Mouse (Mus musculus) limb, embryonic 12.5 days (tissue): ENCODE data around the gene AW209491. TPM values are rescaled to one million over a fixed set of nuclear protein-coding genes. Genes with fewer than 3 reads are reported as not detected.

Source experiments
- ATAC-seq: fragments of 200-750 bp; cut with Nextera tagmentation; 2 replicates; pipeline ENCODE4 v1.8.0; 2017; ENCODE audit warnings: low read depth, moderate TSS enrichment; ENCODE audit not compliant: insufficient number of reproducible peaks, insufficient read depth, low FRiP score, low TSS enrichment
- H3K27ac ChIP-seq: fragments of 300-500 bp; sonication (generic); 2 replicates; pipeline ENCODE4 v1.5.1; 2016; ENCODE audit warnings: mild to moderate bottlenecking, moderate library complexity
- H3K27me3 ChIP-seq: fragments of 300-500 bp; sonication (generic); 2 replicates; pipeline ENCODE4 v1.6.1; 2016; ENCODE audit warnings: mild to moderate bottlenecking, moderate library complexity
- H3K36me3 ChIP-seq: fragments of 300-500 bp; sonication (generic); 2 replicates; pipeline ENCODE4 v1.6.1; 2016; ENCODE audit warnings: mild to moderate bottlenecking, moderate library complexity
- H3K4me1 ChIP-seq: fragments of 300-500 bp; sonication (generic); replicated peaks from 2 replicates; pipeline ENCODE4 v1.6.1; 2016
- H3K4me2 ChIP-seq: fragments of 300-500 bp; sonication (generic); 2 replicates; pipeline ENCODE4 v1.6.1; 2016; ENCODE audit warnings: mild to moderate bottlenecking, moderate library complexity
- H3K4me3 ChIP-seq: fragments of 300-500 bp; sonication (generic); replicated peaks from 2 replicates; pipeline ENCODE4 v1.5.1; 2016; ENCODE audit warnings: mild to moderate bottlenecking
- H3K9ac ChIP-seq: fragments of 300-500 bp; sonication (generic); replicated peaks from 2 replicates; pipeline ENCODE4 v1.6.1; 2016; ENCODE audit warnings: mild to moderate bottlenecking, moderate library complexity
- H3K9me3 ChIP-seq: fragments of 300-500 bp; sonication (generic); 2 replicates; pipeline ENCODE4 v1.6.1; 2016; ENCODE audit warnings: mild to moderate bottlenecking, moderate library complexity
- WGBS: fragments of 180-500 bp; shearing (Covaris S2); methylation state at CpG from one replicate; pipeline ENCODE4 v1.1.7; 2016; 5-methylcytosine and 5-hydroxymethylcytosine counted together
- polyA plus RNA-seq: library from polyadenylated mRNA; unstranded; fragments of >200 nt; fragmentation: Nextera tagmentation; extraction: Ambion mirVana; gene quantifications from 2 replicates; pipeline ENCODE4 v1.2.1, GENCODE M21; 2016

Gene AW209491
- 33.2 and 34.2 TPM in 2 replicates for polyA plus RNA-seq

GRCm38 (mm10) chr13:14629726-14630641 is at the start of gene AW209491:
AW209491 (plus strand) TSS chr13:14630154.
- WGBS, result 1% methylated on average over 29 of the region's 29 CpGs
- Histone ChIP-seq H3K27me3 (no peaks in the 10 kb centered on the region), H3K4me2 (peak within 1 kb of the TSS; percentile 67), H3K4me1 (peaks cover 8% of the 10 kb centered on the region), H3K36me3 (peaks cover 35% of the 10 kb centered on the region), H3K9me3 (no peaks in the 10 kb centered on the region), H3K4me3 (peak within 1 kb of the TSS; percentile 70), H3K9ac (peak within 1 kb of the TSS; percentile 77), H3K27ac (peak within 1 kb of the TSS; percentile 84)
- peak; percentile 93 for ATAC-seq

GRCm38 (mm10) chr13:14580392-14580791 is 49.6 kb upstream of the AW209491 start:
- Histone ChIP-seq H3K4me1 (no peaks in the 10 kb centered on the region), H3K4me2 (no peak overlapping the region), H3K36me3 (no peaks in the 10 kb centered on the region), H3K27ac (no peak overlapping the region), H3K4me3 (no peak overlapping the region), H3K27me3 (no peaks in the 10 kb centered on the region), H3K9ac (no peak overlapping the region), H3K9me3 (peaks cover 3% of the 10 kb centered on the region; the same call in 1 of the 2 replicates)
- 67% methylated on average over 3 of the region's 3 CpGs for WGBS
- no peak for ATAC-seq

GRCm38 (mm10) chr13:14602744-14603143 is 27.2 kb upstream of the AW209491 start:
- no peaks in the 10 kb centered on the region for H3K27me3 ChIP-seq
- H3K4me3 ChIP-seq, result no peak overlapping the region
- no peaks in the 10 kb centered on the region for H3K9me3 ChIP-seq
- no peak for ATAC-seq
- WGBS, result 95% methylated on average over 2 of the region's 2 CpGs
- H3K27ac ChIP-seq, result no peak overlapping the region
- no peaks in the 10 kb centered on the region for H3K4me1 ChIP-seq
- no peak overlapping the region for H3K9ac ChIP-seq
- no peak overlapping the region for H3K4me2 ChIP-seq
- H3K36me3 ChIP-seq, result no peaks in the 10 kb centered on the region

- H3K9ac ChIP-seq, result no peak overlapping the region
- no peak overlapping the region for H3K4me3 ChIP-seq
- ATAC-seq, result no peak
- H3K27ac ChIP-seq, result no peak overlapping the region
- H3K27me3 ChIP-seq, result no peaks in the 10 kb centered on the region
- peaks cover 4% of the 10 kb centered on the region; the same call in 1 of the 2 replicates for H3K4me1 ChIP-seq
- H3K36me3 ChIP-seq, result peaks cover 11% of the 10 kb centered on the region
- no peaks in the 10 kb centered on the region for H3K9me3 ChIP-seq
- H3K4me2 ChIP-seq, result no peak overlapping the region
Measured at GRCm38 (mm10) chr13:14607616-14608015, 22.3 kb upstream of the AW209491 start.

GRCm38 (mm10) chr13:14612463-14612862 is 17.5 kb upstream of the AW209491 start:
- Histone ChIP-seq H3K9ac (peak overlapping the region; percentile 81), H3K4me1 (peaks cover 4% of the 10 kb centered on the region; the same call in 1 of the 2 replicates), H3K9me3 (no peaks in the 10 kb centered on the region), H3K4me3 (peak overlapping the region; percentile 86), H3K27me3 (no peaks in the 10 kb centered on the region), H3K36me3 (peaks cover 23% of the 10 kb centered on the region), H3K27ac (0 out of 2 replicates have a peak overlapping the region, but pooled peaks have one; percentile 53), H3K4me2 (peak overlapping the region; percentile 58)
- WGBS, result 9% methylated on average over 10 of the region's 10 CpGs
- ATAC-seq, result peak; percentile 39

GRCm38 (mm10) chr13:14612926-14613529 is 16.9 kb upstream of the AW209491 start, which contains the start of the genes Mrpl32 and Psma2:
Mrpl32 (minus strand) TSS chr13:14613165.
Psma2 (plus strand) TSS chr13:14613240.
- peak within 1 kb of the TSS; percentile 53; the same call in 1 of the 2 replicates for H3K27ac ChIP-seq
- peak; percentile 98 for ATAC-seq
- H3K4me1 ChIP-seq, result peaks cover 4% of the 10 kb centered on the region; the same call in 1 of the 2 replicates
- H3K4me2 ChIP-seq, result peak within 1 kb of the TSS; percentile 70
- under 1% methylated on average over 42 of the region's 42 CpGs for WGBS
- peaks cover 29% of the 10 kb centered on the region for H3K36me3 ChIP-seq
- H3K9me3 ChIP-seq, result no peaks in the 10 kb centered on the region
- H3K9ac ChIP-seq, result peak within 1 kb of the TSS; percentile 81
- H3K4me3 ChIP-seq, result peak within 1 kb of the TSS; percentile 86
- no peaks in the 10 kb centered on the region for H3K27me3 ChIP-seq

GRCm38 (mm10) chr13:14613553-14613952 is 16.4 kb upstream of the AW209491 start:
- Histone ChIP-seq H3K9ac (peak overlapping the region; percentile 80), H3K27me3 (no peaks in the 10 kb centered on the region), H3K4me1 (peaks cover 4% of the 10 kb centered on the region; the same call in 1 of the 2 replicates), H3K36me3 (peaks cover 32% of the 10 kb centered on the region), H3K27ac (peak overlapping the region; percentile 41; the same call in 1 of the 2 replicates), H3K9me3 (no peaks in the 10 kb centered on the region), H3K4me3 (peak overlapping the region; percentile 86), H3K4me2 (peak overlapping the region; percentile 70)
- no peak for ATAC-seq
- whole genome bisulfite sequencing, result 2% methylated on average over 9 of the region's 9 CpGs

GRCm38 (mm10) chr13:14618724-14619123 is 11.2 kb upstream of the AW209491 start:
- Histone ChIP-seq H3K4me1 (no peaks in the 10 kb centered on the region), H3K27ac (no peak overlapping the region), H3K36me3 (peaks cover 64% of the 10 kb centered on the region), H3K4me3 (no peak overlapping the region), H3K4me2 (no peak overlapping the region), H3K9ac (no peak overlapping the region), H3K9me3 (no peaks in the 10 kb centered on the region), H3K27me3 (no peaks in the 10 kb centered on the region)
- no peak for ATAC-seq
- WGBS, result 59% methylated on average over 2 of the region's 2 CpGs

GRCm38 (mm10) chr13:14639998-14640397 is 10.0 kb downstream of the AW209491 start:
- WGBS, result 39% methylated on average over 1 of the region's 1 CpGs
- Histone ChIP-seq H3K4me2 (no peak overlapping the region), H3K9me3 (no peaks in the 10 kb centered on the region), H3K36me3 (peaks cover 36% of the 10 kb centered on the region), H3K9ac (no peak overlapping the region), H3K4me3 (no peak overlapping the region), H3K27me3 (no peaks in the 10 kb centered on the region), H3K4me1 (no peaks in the 10 kb centered on the region), H3K27ac (no peak overlapping the region)
- ATAC-seq, result no peak

- Histone ChIP-seq H3K4me2 (no peak overlapping the region), H3K36me3 (no peaks in the 10 kb centered on the region), H3K9me3 (peaks cover 3% of the 10 kb centered on the region; the same call in 1 of the 2 replicates), H3K4me1 (no peaks in the 10 kb centered on the region), H3K9ac (no peak overlapping the region), H3K4me3 (no peak overlapping the region), H3K27me3 (no peaks in the 10 kb centered on the region), H3K27ac (no peak overlapping the region)
- 36% methylated on average over 1 of the region's 1 CpGs for WGBS
- ATAC-seq, result no peak
Measured at GRCm38 (mm10) chr13:14649301-14649700, 19.3 kb downstream of the AW209491 start.

GRCm38 (mm10) chr13:14667107-14667506 is 37.2 kb downstream of the AW209491 start:
- no peak overlapping the region for H3K9ac ChIP-seq
- H3K4me2 ChIP-seq, result no peak overlapping the region
- H3K27me3 ChIP-seq, result no peaks in the 10 kb centered on the region
- H3K4me1 ChIP-seq, result no peaks in the 10 kb centered on the region
- no peaks in the 10 kb centered on the region for H3K36me3 ChIP-seq
- H3K9me3 ChIP-seq, result no peaks in the 10 kb centered on the region
- 89% methylated on average over 4 of the region's 4 CpGs for WGBS
- no peak for ATAC-seq
- H3K4me3 ChIP-seq, result no peak overlapping the region
- no peak overlapping the region for H3K27ac ChIP-seq
